Mouse (Mus musculus) kidney, postnatal 25 days (tissue): ENCODE measurements at regions not wholly inside any gene's neighbourhood (a gene's known extent, or its start where the extent isn't known, plus 50 kb on each side); places are given as distances from the start of the nearest gene placed in this dataset.

Experiments used
- DNase-seq, 2 experiments: peaks; one replicate each; pipeline ENCODE4 v3.0.0; 2021; ENCODE audit warnings: mixed read lengths in 2 of 2

DNA sequence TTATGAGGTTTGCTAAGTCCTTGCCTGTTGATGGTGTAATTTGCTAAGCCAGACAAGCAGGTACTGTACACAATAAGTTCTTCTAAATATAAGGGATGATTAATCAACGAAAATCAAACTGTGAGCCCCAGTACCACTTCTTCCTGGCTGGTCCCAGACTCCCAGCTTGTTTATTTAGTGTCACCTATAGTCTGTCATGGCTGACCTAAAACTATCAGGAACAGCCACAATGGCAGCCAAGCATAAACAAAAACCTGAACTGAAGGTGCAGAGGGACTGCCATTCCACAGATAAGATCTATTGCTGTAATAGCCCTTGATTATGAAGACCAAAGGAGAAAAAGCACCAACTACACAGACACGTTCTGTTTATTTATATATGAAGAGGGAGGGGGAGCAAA, 180.9 kb upstream of the Dph6 start:
- no peak for DNase-seq

DNA sequence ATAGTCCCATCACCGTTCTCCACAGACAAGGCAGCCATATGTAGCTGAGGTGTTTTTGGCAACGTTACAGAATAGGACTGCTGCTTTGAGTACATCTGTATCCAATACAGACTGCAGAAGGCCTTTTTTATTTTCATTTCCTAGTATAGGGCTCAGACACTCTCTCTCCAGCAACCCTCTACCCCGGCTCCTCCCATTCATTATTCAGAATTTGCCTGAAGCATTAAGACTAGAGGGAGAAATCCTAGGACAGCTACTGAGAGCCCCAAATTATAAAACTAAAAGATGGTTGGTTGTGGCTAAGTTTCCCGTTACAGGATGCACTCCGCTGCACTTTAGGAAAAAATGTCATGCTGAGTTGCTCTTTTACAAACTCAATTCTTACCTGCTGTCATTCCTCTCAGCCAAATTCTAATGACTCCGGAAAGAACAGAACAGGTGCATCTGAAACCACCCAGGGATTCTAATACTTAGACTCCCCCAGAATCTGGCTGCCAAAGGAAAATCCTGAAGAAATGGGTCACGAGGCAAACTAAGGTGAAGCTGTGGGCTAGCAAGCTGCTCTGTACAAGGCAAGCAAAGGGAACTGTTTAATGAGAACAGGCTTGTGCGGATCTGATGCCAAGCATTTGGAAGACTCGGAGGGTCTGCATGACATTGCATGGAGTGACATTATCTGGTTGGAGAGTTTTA, 189.1 kb upstream of the Dph6 start:
- no peak for DNase-seq

DNA sequence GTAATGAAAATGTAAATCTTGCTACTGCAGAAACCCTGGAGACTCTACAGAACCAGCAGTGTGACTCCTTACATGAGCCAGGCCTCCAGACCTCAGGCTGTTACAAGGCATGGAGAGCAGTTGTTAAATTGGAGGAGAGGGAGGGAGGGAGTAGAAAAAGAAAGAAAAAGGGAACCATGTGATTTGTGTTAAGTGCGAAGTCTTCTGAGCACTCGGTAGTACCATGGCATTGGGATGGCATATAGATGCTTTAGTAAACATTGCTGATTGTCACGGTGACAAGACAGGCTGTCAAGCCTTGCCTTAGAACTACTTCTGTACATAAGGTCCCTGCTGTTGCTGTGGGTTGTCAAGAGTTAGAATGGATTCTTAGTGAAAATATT, 189.6 kb upstream of the Dph6 start:
- no peak for DNase-seq

DNA sequence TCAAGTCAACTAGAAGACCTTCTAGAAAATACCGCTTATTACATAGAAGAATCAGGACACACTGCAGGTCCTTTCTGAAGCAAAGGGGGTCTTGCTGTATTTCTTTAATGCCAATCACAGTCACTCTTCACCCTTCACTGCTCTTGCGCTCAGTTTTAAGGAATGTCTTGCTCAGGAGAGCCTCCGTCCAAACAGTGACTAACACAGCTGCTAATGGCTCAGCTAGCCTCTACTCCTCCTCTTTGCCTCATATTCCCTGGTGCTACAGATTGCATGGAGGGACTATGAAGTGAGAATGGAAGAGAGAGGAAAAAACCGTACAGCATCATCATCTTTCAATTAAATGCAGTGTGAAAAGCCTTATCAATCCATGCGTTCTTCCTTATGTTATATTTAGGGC, 193.7 kb upstream of the Dph6 start:
- DNase-seq = no peak

DNA sequence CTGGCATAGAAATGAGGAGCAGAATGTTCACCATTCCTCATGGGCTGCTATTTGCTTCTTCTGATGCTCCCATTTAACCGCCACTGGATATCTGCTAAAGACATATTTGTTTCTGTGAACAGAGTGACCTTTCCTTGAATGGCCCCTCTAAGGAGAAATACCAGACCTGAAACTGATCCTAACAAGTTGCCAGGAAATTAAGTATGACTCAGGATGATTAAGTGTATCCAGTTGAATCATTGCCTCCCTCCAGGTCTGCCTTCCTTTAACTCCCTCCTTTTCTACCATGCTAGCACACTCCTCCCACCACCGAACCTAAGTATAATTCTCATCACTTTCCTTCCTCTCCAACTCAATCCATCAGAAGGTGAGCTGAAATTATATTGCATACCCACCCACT, 194.2 kb upstream of the Dph6 start:
- DNase-seq = no peak

DNA sequence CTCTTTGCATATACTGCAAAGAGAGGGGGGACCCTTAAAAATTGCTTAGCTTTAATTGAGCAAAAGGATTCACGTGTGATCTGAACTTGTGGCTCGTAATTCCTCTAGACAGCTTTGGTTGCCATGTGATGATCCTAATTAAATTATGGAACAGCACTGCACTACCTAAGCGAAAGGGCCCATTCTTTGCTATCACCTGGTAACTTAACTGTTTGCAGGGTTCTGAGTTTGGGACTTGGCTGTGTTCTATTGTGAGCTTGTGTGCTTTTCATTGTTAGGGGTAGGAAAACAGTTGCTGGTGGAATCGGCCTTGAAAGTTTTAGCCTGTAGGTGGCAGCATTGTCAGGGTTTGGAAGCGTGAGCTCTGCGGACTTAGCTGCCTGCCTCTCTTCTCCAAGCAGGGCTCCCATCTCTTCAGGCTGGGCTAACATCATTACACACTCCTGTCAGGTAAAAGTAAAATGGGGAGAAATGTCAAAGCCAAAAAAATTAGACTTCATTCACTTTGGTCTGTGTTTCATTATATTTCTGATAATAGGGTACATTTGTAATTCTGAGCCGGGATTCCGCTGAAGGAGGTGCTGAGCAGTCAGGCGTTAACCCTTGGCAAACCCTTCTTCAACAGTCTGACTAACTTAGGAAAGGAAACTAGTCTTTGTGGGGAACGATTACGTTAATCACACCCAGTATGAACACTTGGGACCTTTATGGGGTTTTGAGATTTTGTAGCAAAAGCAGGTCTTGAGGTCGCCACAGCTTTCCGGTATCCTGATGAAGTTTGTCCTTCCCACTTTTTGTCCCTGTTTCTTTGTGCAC, 199.2 kb upstream of the Dph6 start:
- peak; percentile 76 to 89 for DNase-seq

DNA sequence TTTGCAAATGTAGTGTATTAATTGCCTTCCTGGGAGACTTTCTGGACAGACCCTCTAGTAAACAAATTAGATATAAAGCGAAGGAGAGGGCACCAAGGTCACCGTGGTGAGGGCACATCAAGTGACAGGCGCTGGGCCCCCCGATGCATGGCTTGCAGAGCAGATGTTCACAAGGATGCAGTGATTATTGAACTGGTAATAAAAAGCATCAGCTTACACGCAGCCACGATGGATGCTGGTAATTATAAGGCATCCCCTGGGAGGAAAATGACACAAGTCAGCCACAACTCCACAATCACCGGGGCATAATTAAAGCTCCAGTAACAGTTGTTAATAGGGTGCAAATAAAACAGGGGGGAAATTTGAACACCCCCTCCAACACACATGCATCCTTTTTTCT, 217.5 kb upstream of the Dph6 start:
- no peak for DNase-seq

DNA sequence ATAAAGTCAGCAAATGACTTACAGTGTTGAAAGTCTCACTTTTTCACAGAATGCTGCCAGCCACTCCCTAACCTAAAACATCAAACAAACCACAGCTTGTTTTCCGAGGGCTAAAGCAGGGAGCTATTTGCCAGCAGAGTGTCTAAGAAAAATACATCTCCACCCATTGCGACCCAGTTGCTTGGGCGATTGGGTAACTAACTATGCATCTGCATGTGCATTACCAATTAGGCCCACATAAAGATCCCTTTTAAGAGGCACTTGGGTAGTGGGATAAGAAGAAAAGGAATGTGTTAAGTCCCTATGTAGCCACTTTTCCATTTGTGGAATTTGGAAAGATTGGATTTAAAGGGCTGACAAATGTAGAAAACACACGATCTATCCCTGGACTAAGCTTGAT, 218.3 kb upstream of the Dph6 start:
- DNase-seq = no peak

DNA sequence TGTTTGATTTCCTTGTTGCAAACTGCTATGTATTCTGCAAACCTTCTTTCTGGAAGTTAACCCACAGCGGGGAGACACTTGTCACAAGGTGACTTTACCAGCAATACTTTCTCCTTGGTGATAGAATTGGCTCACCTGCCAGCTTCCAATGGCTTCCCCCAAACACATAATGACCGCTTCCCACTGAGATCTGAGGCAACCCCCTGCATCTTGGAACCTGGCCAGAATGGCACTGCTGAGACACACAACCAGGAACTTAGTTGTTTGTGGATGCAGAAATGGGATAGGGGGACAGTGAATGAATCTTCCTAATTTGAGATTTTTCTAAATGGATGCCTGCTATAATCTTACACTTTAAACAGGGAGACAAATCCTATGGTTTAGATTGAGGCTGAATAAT, 224.3 kb upstream of the Dph6 start:
- no peak for DNase-seq

DNA sequence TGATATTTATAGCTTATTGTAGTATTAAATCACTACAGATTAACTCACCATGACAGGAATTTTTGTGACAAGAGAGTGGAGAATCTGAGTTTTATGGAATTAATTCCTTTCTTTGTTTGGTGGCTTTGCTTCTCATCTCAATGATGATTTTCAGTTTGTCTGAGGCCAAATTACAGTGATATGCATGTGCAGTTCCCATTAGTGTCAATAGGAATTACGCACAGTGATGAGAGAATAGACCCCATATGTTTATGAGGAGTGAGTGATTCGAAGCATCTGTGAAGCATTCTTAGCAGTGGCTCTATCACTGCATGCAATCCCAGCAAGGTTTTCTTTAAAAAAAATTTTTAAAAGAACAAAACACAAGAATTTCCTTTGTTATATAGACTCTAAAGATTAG, 225.0 kb upstream of the Dph6 start:
- DNase-seq = no peak

DNA sequence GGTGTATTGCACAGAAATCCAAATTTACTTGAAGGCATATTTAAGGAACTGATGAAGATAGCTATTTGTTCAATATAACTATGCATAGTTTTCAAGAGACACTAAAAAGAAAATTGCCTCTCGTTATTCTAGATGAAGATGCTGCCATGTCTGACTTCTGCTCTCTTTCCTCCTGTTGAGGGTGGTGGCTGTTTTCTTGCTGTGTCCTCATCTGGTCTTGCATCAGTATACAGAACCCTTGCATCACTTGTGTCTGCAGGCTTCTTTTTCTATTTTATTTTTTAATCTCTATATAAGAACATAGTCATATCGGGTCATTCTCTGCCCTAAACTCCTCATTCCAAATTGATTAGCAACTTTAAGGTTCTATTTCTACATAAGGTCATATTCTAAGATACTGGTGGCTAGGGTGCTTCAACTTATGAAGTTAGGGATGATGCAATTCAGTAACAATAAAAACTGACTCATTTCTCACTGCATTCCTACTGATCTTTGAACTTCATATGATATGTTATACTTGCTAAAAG, 231.0 kb upstream of the Dph6 start:
- no peak for DNase-seq

DNA sequence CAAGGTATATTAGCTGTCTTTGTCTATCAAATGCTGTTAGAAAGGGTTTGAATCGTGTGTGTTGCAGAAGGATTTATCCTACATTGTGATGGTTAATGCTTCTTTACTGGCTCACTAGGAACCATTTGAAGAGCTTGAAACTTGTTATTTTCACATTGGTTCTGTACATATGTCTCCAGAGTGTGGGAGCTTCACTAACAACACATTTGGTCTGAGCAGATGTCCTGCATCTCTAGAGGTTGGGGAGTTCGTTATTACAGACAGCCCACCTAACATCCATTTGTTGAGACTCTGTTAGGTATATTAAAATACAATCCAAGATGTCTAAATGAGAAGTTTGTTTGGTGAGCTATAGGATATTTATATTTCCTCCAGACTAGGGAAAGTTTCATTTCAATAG, 244.0 kb upstream of the Dph6 start:
- no peak for DNase-seq

DNA sequence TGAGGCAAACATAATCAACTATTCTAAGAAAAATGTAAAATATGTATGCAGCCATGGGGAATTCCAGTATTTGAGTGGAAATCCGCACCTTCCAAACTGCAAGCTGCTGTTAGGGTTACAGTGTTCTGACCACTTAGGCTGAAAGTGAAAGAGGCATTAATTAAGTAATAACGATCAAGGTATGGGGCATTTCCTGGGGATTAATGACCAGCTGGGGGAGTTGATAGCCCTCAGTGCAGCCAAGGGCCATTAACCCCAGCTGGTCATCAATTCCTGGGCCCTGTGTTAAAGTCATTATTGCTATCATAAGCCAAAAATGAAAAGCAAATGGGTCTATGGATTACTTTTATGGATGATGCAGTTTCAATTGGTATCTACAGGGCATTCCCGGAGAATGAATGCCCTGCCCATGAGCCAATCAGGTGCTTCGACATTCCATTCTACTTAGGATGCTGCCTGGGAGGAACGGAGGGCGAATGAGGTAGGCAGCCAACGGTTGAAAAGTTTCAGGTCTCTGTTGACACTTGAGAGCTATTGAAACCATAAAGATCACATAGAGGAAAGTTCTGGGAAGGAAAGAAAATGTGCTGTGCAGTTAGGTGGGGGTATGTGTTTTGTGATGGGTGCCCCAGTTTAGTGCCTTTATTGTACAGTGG, 257.2 kb upstream of the Dph6 start:
- DNase-seq = no peak

DNA sequence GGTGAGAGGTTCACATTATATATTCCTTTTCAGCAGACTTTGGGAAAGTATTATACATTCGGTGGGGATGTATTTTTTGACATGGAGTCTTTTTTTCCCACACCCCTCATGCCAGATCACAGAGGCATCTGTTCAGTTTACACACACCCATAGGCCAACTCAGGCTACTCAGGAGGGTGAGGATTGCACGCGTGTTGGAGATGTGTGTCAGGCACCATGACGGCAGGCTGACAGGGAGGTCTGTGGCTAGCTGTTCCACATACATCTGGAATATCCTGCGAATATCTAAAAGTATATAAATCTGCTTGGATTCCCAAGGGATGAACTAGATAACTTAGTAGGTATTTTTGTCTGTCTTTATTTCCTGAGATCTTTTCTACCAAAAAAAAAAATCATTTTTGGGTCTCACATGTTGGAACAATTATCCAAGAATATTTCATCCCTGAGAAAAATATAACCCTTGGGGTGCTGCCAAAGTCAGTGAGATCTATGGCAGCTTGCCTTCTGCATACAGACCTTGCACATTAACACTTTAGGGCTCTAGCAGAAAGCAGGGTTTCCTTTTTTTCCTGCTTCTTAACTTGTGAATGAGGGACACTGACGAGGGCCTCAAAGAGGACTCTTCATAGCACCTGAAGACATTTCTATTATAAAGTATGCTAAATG, 260.4 kb upstream of the Dph6 start:
- DNase-seq = peak in 1 of 2 experiments; percentile 43

DNA sequence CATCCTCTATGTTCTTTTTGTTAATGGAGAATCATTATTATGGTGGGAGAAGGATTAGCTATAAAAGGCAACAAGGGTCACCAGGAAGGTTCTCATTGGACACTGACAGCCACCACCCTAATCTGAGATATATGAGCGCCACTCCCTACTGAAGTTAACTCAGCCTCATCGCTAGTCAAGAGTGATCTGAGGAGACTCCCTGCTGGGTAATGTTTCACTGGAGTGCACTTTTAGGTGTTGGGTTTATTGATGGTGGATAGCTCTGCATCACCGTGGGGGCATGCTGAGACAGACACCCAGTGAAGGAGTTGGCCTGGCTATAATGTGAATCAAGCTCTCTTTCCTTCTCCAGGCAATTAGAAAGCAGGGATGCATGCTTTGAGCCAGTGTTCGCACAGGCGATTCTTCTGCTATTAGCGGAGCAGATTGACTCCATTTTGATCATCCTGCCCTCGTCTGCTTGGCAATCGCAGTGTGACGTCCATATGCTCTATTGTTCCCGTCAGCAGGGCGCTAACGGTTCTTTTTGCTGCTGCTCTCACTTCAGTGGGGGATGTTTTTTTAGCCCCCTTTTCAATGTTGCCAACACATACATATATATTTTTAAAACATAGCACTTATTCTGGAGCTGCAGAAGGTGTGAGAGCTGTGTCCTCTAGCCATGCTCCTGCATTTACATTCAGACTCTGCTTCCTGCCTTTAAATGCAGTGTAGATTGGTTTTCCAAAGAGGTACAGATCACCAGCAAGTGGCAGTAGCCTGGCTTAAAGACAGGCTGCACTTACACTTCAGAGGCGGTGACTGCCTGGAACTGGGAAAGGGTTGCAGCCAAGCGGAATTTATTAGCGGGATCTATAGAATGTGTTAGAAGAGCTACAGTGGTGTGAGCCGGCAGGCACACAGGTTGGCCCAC, 263.9 kb upstream of the Dph6 start:
- no peak for DNase-seq

DNA sequence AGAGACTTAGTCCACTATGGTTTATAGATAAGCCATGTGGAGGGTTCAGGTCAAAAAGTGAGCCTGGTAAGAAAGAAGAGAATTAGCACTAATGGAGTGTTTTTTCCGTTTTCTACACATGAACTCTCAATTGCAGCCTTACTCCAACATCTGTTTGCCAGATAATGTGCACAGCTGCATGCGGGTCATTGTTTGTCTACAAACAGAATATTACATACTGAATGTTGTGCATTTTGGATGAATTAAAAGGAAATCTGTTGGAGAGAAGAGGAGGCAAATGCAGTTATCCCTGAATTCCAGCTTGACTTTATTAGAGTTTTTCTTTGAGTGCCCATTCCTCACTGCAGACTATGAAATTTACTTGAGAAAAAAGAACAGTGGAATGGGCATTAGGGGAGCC, 269.1 kb upstream of the Dph6 start:
- no peak for DNase-seq

DNA sequence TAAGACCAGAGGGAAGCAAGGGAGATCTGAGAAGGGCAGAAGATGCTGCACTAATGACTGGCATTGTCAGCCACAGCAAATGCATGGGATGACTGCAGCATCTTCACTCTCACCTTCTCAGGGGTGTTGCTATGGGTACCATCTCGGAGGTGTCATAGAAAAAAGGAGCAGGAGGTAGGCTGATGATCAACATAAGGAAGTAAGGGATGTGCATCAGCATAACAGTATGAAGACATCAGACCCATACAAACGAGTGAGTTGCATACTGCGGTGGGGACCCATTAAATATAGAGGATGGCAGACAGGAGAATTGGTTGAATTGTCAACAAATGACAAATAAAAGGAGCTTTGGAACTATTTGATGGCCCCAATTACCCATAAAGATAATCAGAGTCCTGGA, 280.7 kb upstream of the Dph6 start:
- no peak for DNase-seq

DNA sequence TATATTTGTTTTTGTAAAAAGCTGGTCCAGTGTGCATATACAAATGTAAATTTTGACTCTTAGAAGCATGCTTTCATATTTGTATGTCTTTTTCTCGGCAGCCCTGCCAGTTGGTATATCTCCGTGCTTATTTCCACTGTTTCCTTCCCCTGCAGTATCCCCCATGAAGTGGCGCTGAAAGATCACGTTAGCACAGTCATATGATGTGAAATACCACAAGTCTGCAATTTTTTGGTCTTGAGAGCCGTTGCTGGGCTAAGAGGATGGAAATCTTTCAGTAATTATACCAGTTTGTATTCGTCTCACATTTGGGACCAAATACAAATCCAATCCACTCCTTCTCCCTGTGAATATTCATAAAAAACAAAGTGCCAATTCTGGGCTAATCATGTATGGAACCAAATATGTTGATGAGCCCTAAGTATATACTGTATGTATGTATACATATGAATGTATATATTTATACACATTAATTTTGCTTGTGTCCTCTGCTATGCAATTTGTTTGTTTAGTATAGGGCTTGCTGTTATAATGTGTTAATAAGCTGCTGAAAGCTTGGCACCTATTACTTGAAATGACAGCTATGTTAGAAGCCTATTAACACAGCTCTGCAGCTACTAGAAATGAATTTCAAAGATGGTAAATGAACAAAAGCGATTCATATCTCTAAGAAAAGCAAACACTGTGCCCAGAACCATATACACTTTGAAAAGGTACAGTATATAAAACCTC, 283.8 kb upstream of the Dph6 start:
- DNase-seq = peak in 1 of 2 experiments; percentile 2

DNA sequence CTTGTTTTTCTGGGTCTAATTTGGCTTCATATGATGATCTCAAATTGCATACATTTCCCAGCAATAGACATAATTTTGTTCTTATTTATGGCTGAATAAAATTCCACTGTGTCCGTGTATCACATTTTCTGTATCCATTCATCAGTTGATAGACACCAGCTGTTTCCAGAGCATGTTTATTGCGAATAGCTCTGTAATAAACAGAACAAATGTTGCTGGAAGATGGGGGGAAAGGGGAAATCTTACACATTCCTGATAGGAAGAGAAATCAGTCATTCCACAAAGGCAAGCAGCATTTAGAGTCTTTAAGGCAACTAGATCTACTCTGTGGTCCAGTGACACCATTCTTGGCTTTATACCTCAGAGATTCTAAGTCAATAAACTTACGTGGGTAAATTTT, 311.3 kb upstream of the Dph6 start:
- DNase-seq = no peak

DNA sequence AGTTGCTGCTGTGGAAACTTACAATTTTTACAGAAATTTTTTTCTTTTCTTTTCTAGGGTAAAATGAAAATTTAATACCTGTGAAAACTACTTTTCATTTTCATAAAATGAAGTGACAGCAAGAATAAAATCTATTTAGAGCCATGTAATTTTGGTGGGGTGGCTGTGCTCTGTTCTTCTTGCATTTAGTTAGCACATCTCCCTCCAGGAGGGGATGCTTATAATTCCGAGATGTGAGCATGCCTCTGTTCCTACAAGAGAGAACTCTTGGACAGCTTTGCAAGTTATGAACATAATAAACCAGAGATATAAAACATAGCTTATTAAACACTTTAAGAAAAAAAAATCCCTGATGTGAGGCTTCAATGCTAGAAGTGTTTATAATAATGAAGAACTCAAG, 313.9 kb upstream of the Dph6 start:
- DNase-seq = no peak

DNA sequence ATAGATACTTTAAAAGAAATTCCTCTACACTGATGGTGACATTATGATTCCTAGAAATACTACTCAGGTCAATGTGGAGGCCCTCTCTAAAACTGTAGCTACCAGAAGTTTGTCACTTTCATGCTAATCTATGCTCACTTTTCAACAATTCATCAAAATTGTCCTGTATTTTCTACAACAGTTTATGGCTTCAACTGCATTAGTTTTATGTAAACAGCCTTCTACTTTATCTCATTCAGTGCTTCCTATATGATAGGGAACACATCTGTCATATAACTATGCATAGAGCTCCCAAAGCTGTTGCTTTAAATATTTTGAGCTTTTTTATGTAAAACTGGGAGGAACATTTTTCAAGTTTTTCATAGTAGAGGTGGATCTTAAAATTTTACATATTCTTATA, 338.7 kb upstream of the Dph6 start:
- DNase-seq = no peak

DNA sequence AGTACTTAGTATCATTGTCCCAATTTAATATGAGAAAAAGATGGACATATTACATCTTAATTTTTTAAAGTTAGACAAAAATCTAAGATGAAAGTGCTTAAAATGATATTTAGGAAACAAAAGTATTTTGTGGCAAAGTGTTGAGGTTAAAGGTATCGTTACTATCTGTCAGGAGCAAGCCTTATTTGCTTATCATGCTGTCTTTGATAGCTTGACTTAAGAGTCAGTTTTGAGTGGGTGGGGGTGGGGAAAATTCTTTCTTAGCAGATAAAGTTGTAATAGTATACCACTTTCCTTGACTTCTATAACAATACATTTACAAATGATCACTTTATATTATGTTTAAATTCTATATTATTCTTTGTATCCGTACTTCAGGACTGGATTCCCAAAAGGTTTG, 339.1 kb upstream of the Dph6 start:
- no peak for DNase-seq
